Mouse (Mus musculus) MEL (cell line): ENCODE measurements at regions not wholly inside any gene's neighbourhood (a gene's known extent, or its start where the extent isn't known, plus 50 kb on each side); places are given as distances from the start of the nearest gene placed in this dataset.

ENCODE experiments used
- CTCF ChIP-seq, 3 experiments: IDR thresholded peaks in 2 of 3; conservative IDR thresholded peaks in 1 of 3; 2 replicates each; pipeline ENCODE4 v1.5.1; 2011 to 2012; ENCODE audit warnings: low read length in 3 of 3, low read depth in 2 of 3, mild to moderate bottlenecking in 2 of 3, improper control_type of control experiment in 1 of 3, inconsistent platforms in 1 of 3, mixed read lengths in 1 of 3, moderate library complexity in 1 of 3; ENCODE audit not compliant: control insufficient read depth in 1 of 3, insufficient read depth in 1 of 3, poor library complexity in 1 of 3, severe bottlenecking in 1 of 3
- GATA1 ChIP-seq: IDR thresholded peaks from 2 replicates; pipeline ENCODE4 v1.6.1; 2011; ENCODE audit warnings: low read depth, low read length, improper control_type of control experiment
- HCFC1 ChIP-seq: IDR thresholded peaks from 2 replicates; pipeline ENCODE4 v1.6.1; 2012; ENCODE audit warnings: low read depth, mild to moderate bottlenecking, inconsistent platforms, low read length, improper control_type of control experiment, moderate library complexity
- MAFK ChIP-seq: IDR thresholded peaks from 2 replicates; pipeline ENCODE4 v1.6.1; 2011; ENCODE audit warnings: low read depth, mild to moderate bottlenecking, low read length, improper control_type of control experiment, borderline replicate concordance
- MYC ChIP-seq: IDR thresholded peaks from 2 replicates; pipeline ENCODE4 v1.6.1; 2011; ENCODE audit warnings: low read depth, mild to moderate bottlenecking, low read length, improper control_type of control experiment, moderate library complexity
- NELFE ChIP-seq: IDR thresholded peaks from 2 replicates; pipeline ENCODE4 v1.6.1; 2011; ENCODE audit warnings: low read depth, low read length, improper control_type of control experiment
- POLR2A ChIP-seq, 2 experiments: IDR thresholded peaks; 2 replicates each; pipeline ENCODE4 v1.6.1; 2011 to 2012; ENCODE audit warnings: low read length in 2 of 2, mild to moderate bottlenecking in 2 of 2, control low read depth in 1 of 2, improper control_type of control experiment in 1 of 2, low read depth in 1 of 2, moderate library complexity in 1 of 2; ENCODE audit not compliant: control insufficient read depth in 1 of 2, insufficient read depth in 1 of 2, poor library complexity in 1 of 2
- POLR2AphosphoS5 ChIP-seq: IDR thresholded peaks from 2 replicates; pipeline ENCODE4 v1.6.1; 2012; ENCODE audit warnings: low read depth, borderline replicate concordance, mild to moderate bottlenecking, inconsistent platforms, low read length, moderate library complexity, mixed read lengths
- RAD21 ChIP-seq: IDR thresholded peaks from 2 replicates; pipeline ENCODE4 v1.6.1; 2011; ENCODE audit warnings: mild to moderate bottlenecking, low read depth, low read length, improper control_type of control experiment
- RCOR1 ChIP-seq: IDR thresholded peaks from 2 replicates; pipeline ENCODE4 v1.6.1; 2012; ENCODE audit warnings: low read depth, mild to moderate bottlenecking, inconsistent platforms, low read length, improper control_type of control experiment
- SMC3 ChIP-seq: IDR thresholded peaks from 2 replicates; pipeline ENCODE4 v1.6.1; 2011; ENCODE audit warnings: low read depth, low read length, improper control_type of control experiment
- USF1 ChIP-seq: IDR thresholded peaks from 2 replicates; pipeline ENCODE4 v1.6.1; 2014; ENCODE audit warnings: low read depth, mild to moderate bottlenecking, inconsistent platforms, low read length, improper control_type of control experiment, moderate library complexity

DNA sequence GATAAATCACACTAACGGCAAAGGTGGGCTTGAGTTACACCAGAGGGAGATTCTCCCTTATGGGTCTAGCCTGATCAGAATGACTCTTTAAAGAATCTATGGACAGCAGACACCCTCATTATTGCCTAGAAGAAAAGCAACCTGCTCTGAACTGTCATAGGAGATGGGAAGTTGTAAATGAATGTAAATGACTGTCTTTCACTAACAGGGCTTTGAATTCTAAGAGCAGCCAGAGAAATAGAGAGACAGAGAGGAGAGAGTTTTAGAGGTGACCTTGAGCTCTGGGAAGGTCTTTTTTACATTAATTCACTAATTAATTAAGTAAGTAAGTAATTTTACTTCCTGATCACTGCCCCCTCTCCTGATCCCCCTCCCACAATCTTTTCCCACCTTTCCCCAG lies 2686.4 kb downstream of the Gm37988 start:
- TF ChIP-seq MAFK (no peak), NELFE (no peak), HCFC1 (no peak), SMC3 (no peak), POLR2A (IDR thresholded peaks at IDR 0.05; ENCODE audit: control insufficient read depth in 1 of 2, insufficient read depth in 1 of 2, low read depth in 1 of 2, low read length in 2 of 2, poor library complexity in 1 of 2) (no peak), CTCF (IDR thresholded peaks at IDR 0.05 in 2 of 3, conservative IDR thresholded peaks at IDR 0.05 in 1 of 3; ENCODE audit: control insufficient read depth in 1 of 3, insufficient read depth in 1 of 3, low read depth in 2 of 3, low read length in 3 of 3, poor library complexity in 1 of 3, severe bottlenecking in 1 of 3) (no peak), MYC (no peak), RAD21 (no peak), USF1 (no peak), POLR2AphosphoS5 (no peak), RCOR1 (no peak), GATA1 (no peak)
